24 mouse cellular contexts compared by ENCODE assay signal in genomic region chr3:21908828-21909227, GRCm38 (mm10).
A peak's percentile ranks its signal among the peaks of the same experiment; 100 is the strongest.
DNase-seq lines count a peak whose midpoint lies in the region; ATAC-seq and TF ChIP-seq lines count a peak whose summit lies in the region.
"Had no signal": no experiment of that assay in that cellular context is flagged by ENCODE, and none has a peak within 500 bp of the region (broad histone marks: within the 10 kb centered on the region; RNA-seq: fewer than 3 reads in every experiment).

No protein-coding gene starts in this region.

- DNase-seq in adrenal gland, postnatal 10 days = peak; percentile 10
- DNase-seq in adrenal gland, adult 2 months = no peak
- DNase-seq in liver, adult 2 months (ENCODE audit: extremely low read depth, low read depth, low spot score) = peak; percentile 96
- peak; percentile 67 for DNase-seq in midbrain, embryonic 11.5 days (ENCODE audit: low spot score, missing footprints)
- DNase-seq: adrenal gland, postnatal 14 days; adrenal gland, postnatal 36 days; B cell, adult 2 months; cerebellum, adult 11-12 months; cerebellum, adult 2 months; cerebellum, adult 9-10 months; cerebellum, postnatal 10 days; cerebellum, postnatal 25 days; forebrain, postnatal 0 days had no signal

- H3K4me2 ChIP-seq in liver, embryonic 12.5 days = no peak overlapping the region
- no peak overlapping the region for H3K4me2 ChIP-seq in midbrain, embryonic 11.5 days
- no peak overlapping the region for H3K4me2 ChIP-seq in midbrain, embryonic 13.5 days (replicated peaks)
- H3K4me2 ChIP-seq: embryonic facial prominence, embryonic 12.5 days; forebrain, embryonic 13.5 days; forebrain, embryonic 15.5 days had no signal

- no peak for ATAC-seq in liver, embryonic 12.5 days
- no peak for ATAC-seq in midbrain, embryonic 11.5 days (ENCODE audit: low FRiP score)
- ATAC-seq in midbrain, embryonic 13.5 days = no peak
- ATAC-seq: activated CD4-positive, CD25-positive, alpha-beta regulatory T cell, adult 4 months; CD4-positive, CD25-positive, alpha-beta regulatory T cell, adult 4 months; forebrain, embryonic 13.5 days; forebrain, embryonic 15.5 days; forebrain, postnatal 0 days; Patski had no signal

- H3K9ac ChIP-seq in liver, adult 2 months (ENCODE audit: low read depth, low read length) = no peak overlapping the region
- no peak overlapping the region for H3K9ac ChIP-seq in liver, embryonic 12.5 days
- no peak overlapping the region for H3K9ac ChIP-seq in midbrain, embryonic 11.5 days (ENCODE audit: low read length)
- H3K9ac ChIP-seq in midbrain, embryonic 13.5 days (replicated peaks) = no peak overlapping the region
- H3K9ac ChIP-seq: embryonic facial prominence, embryonic 12.5 days; forebrain, embryonic 13.5 days; forebrain, embryonic 15.5 days; forebrain, postnatal 0 days had no signal

- H3K4me3 ChIP-seq in liver, adult 2 months (ENCODE audit: insufficient read depth, low read depth, low read length) = no peak overlapping the region
- no peak overlapping the region for H3K4me3 ChIP-seq in liver, embryonic 12.5 days
- no peak overlapping the region for H3K4me3 ChIP-seq in midbrain, embryonic 11.5 days (ENCODE audit: low read depth, low read length)
- no peak overlapping the region for H3K4me3 ChIP-seq in midbrain, embryonic 13.5 days (replicated peaks)
- H3K4me3 ChIP-seq: embryonic facial prominence, embryonic 10.5 days; embryonic facial prominence, embryonic 12.5 days; forebrain, embryonic 13.5 days; forebrain, embryonic 15.5 days had no signal

- H3K27ac ChIP-seq in liver, adult 2 months (replicated peaks; ENCODE audit: insufficient read depth, low read depth, low read length) = no peak overlapping the region
- H3K27ac ChIP-seq in liver, embryonic 12.5 days = no peak overlapping the region
- no peak overlapping the region for H3K27ac ChIP-seq in midbrain, embryonic 11.5 days (ENCODE audit: low read depth, low read length)
- H3K27ac ChIP-seq in midbrain, embryonic 13.5 days = no peak overlapping the region
- H3K27ac ChIP-seq: embryonic facial prominence, embryonic 10.5 days; embryonic facial prominence, embryonic 12.5 days; forebrain, embryonic 13.5 days; forebrain, embryonic 15.5 days had no signal

- H3K79me2 ChIP-seq in liver, adult 2 months (ENCODE audit: control insufficient read depth, insufficient read depth, low read length) = no peaks in the 10 kb centered on the region

- H3K4me1 ChIP-seq in liver, adult 2 months (ENCODE audit: control insufficient read depth, insufficient read depth, low read length) = peaks cover 7% of the 10 kb centered on the region
- no peaks in the 10 kb centered on the region for H3K4me1 ChIP-seq in liver, embryonic 12.5 days
- no peaks in the 10 kb centered on the region for H3K4me1 ChIP-seq in midbrain, embryonic 11.5 days (ENCODE audit: control insufficient read depth, insufficient read depth, low read length)
- no peaks in the 10 kb centered on the region for H3K4me1 ChIP-seq in midbrain, embryonic 13.5 days (replicated peaks)
- H3K4me1 ChIP-seq: embryonic facial prominence, embryonic 10.5 days; embryonic facial prominence, embryonic 12.5 days; forebrain, embryonic 13.5 days; forebrain, embryonic 15.5 days had no signal

- H3K27me3 ChIP-seq in liver, adult 2 months (ENCODE audit: control insufficient read depth, insufficient read depth, low read length) = no peaks in the 10 kb centered on the region
- no peaks in the 10 kb centered on the region for H3K27me3 ChIP-seq in liver, embryonic 12.5 days (replicated peaks)
- H3K27me3 ChIP-seq in midbrain, embryonic 11.5 days (ENCODE audit: control insufficient read depth, insufficient read depth, low read length) = no peaks in the 10 kb centered on the region
- no peaks in the 10 kb centered on the region for H3K27me3 ChIP-seq in midbrain, embryonic 13.5 days
- H3K27me3 ChIP-seq: CH12.LX; embryonic facial prominence, embryonic 12.5 days; forebrain, embryonic 13.5 days; forebrain, embryonic 15.5 days; Patski had no signal

- TF ChIP-seq POLR2A in liver, adult 2 months (IDR thresholded peaks at IDR 0.05; ENCODE audit: extremely low read depth, insufficient read depth, low read length) = no peak

- 33% methylated on average over 4 of the region's 4 CpGs for WGBS in liver, adult 2 months
- WGBS in liver, embryonic 12.5 days (ENCODE audit: insufficient replicate concordance) = 77% methylated on average over 4 of the region's 4 CpGs
- WGBS in midbrain, embryonic 11.5 days = 96% methylated on average over 4 of the region's 4 CpGs
- 97% methylated on average over 4 of the region's 4 CpGs for WGBS in midbrain, embryonic 13.5 days

- no peaks in the 10 kb centered on the region for H3K36me3 ChIP-seq in liver, adult 2 months (ENCODE audit: control insufficient read depth, insufficient read depth, low read length)
- no peaks in the 10 kb centered on the region for H3K36me3 ChIP-seq in liver, embryonic 12.5 days
- H3K36me3 ChIP-seq in midbrain, embryonic 11.5 days (ENCODE audit: control insufficient read depth, insufficient read depth, low read length) = no peaks in the 10 kb centered on the region
- no peaks in the 10 kb centered on the region for H3K36me3 ChIP-seq in midbrain, embryonic 13.5 days
- H3K36me3 ChIP-seq: embryonic facial prominence, embryonic 10.5 days; embryonic facial prominence, embryonic 12.5 days; forebrain, embryonic 15.5 days; G1E had no signal

- no peak for TF ChIP-seq CTCF in liver, adult 2 months (IDR thresholded peaks at IDR 0.05; ENCODE audit: low read depth, low read length)

- H3K9me3 ChIP-seq in liver, embryonic 12.5 days (replicated peaks) = no peaks in the 10 kb centered on the region
- no peaks in the 10 kb centered on the region for H3K9me3 ChIP-seq in midbrain, embryonic 11.5 days (ENCODE audit: control insufficient read depth, low read length)
- no peaks in the 10 kb centered on the region for H3K9me3 ChIP-seq in midbrain, embryonic 13.5 days
- H3K9me3 ChIP-seq: embryonic facial prominence, embryonic 10.5 days; embryonic facial prominence, embryonic 12.5 days; forebrain, embryonic 13.5 days; forebrain, embryonic 15.5 days; G1E had no signal
